Mouse (Mus musculus): ENCODE data around the gene Prelp.

GRCm38 (mm10) chr1:133941158-133941860 is 20.1 kb upstream of the Prelp start:
- no peak for TF ChIP-seq CTCF (IDR thresholded peaks at IDR 0.05; ENCODE audit: control insufficient read depth, insufficient read depth, insufficient replicate concordance, low read depth, low read length)
- no peak for TF ChIP-seq POLR2A (IDR thresholded peaks at IDR 0.05; ENCODE audit: control insufficient read depth, low read depth, low read length)

Measured in testis, adult 2 months (tissue).